Mouse (Mus musculus) frontal cortex, adult (tissue): Measurements from ENCODE around the gene Naa16.
A peak's percentile ranks its signal among the peaks of the same experiment; 100 is the strongest.

ENCODE experiments used
- ATAC-seq: cut with Nextera tagmentation; 2 replicates; pipeline ENCODE4 v1.9.2; 2017; ENCODE audit warnings: mild to moderate bottlenecking, moderate library complexity, mixed read lengths; ENCODE audit not compliant: low TSS enrichment

Naa16 gene

GRCm38 (mm10) chr14:79330944-79331561 lies 59.5 kb downstream of the Naa16 start:
- ATAC-seq = no peak

DNA sequence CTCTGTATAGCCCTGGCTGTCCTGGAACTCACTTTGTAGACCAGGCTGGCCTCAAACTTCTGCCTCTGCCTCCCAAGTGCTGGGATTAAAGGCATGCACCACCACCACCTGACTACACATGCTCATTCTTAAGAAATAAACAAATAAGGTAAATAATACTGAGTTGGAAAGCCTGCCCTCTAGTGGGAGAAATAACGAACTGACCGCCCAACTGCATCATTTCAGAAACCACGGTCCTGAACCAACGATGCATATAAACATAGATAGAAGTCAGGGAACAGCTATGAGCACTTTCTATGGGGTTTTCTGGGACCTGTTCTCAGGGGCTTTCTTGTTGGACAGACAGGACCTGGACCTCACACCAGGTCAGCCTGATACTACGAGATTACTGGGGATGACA lies 63.5 kb downstream of the Naa16 start:
- ATAC-seq = peak; percentile 48; the same call in 1 of the 2 replicates

DNA sequence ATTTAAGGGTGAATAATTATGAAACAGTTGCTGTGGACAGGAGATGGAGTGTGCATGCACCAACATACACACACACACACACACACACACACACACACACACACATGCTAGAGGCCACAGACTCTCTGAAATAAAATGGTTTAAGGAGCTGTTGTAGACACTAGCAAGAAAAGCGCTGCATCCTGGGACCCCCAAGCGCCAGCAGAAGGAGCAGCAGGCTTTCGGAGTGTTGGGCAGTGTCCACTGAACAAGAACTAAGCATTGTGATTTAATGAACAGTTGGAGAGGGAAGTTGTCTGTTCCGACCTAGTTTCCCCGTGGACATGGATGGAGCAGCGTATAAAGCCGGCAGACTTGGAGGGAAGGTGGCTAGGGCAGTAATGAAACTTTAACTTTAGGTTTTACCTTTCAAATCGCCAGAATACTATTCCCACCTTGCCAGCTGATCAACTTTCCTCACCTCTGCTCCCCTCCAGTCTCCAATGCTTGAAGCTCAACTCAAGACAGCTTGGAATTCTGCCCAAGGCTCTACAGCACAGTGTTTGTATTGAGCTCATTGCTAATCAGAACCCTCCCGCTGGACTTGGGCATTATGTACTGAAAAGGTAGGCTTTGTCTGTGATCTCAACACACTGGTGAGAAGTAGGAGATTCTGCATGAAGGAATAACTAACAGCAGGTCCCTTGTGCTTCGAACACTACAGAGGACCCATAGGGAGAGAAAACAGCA lies 66.3 kb downstream of the Naa16 start:
- peak; percentile 21; the same call in 1 of the 2 replicates for ATAC-seq

GRCm38 (mm10) chr14:79321881-79322280 lies 68.7 kb downstream of the Naa16 start:
- ATAC-seq = no peak

GRCm38 (mm10) chr14:79321152-79321551 lies 69.4 kb downstream of the Naa16 start:
- ATAC-seq = peak; percentile 66

GRCm38 (mm10) chr14:79317602-79318001 lies 73.0 kb downstream of the Naa16 start:
- ATAC-seq = no peak

DNA sequence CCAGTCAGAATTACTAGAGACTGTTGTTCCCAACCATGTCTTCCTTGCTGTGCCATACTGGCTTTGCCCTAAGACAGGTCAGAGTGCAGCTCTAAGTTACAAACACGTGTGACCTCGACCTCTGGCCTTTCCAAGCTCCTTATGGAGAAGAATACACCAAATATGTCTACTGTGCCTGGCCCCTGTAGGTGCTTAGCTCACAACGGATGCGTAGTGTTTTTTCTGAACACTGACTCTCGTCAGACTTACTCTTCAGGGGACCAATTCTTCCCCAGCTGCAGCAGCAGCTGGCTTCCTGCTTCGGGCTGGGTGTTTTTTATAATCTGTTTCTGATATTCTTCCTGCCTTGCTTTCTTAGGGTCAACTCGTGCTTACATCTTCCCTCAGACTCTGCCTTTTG lies 74.7 kb downstream of the Naa16 start:
- ATAC-seq = no peak

GRCm38 (mm10) chr14:79314245-79315010 lies 76.2 kb downstream of the Naa16 start:
- ATAC-seq = peak; percentile 53

DNA sequence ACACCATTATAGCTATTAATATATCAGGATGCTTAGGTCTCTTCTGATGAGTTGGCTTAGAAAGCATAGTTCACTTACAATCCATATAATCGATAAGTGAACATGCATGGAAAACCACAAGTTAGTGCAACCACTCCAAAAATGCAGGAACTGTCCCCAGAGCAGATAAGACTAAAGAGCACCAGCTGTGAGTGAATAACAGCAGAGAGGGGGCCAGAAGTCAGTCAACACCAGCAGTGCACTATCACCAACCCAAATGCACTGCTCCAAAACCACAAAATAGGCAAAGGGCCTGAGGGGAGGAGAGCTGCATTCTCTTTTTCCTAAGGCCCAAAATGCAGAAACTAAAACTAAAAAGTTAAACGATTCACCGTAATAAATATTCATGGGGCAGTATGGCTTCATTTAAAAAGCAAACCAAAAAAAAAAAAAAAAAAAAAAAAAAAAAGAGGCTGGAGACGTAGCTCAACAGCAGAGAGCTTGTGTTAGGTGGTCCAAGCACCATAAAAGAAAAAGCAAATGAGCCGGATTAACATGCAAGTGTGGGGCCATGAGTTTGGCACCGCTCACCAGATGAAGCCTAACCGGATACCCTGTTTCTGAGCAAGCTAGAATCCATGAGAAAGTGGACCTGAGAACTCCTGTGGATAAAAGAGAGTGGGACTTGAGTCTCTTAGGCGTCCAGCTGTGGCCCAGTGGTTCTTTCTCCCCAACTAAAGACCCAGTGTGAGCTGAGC lies 77.0 kb downstream of the Naa16 start:
- ATAC-seq = 0 out of 2 replicates have a peak, but pooled peaks have one; percentile 14

- ATAC-seq = no peak
Measured at GRCm38 (mm10) chr14:79312719-79313118, 77.9 kb downstream of the Naa16 start.

GRCm38 (mm10) chr14:79311918-79312454 lies 78.6 kb downstream of the Naa16 start:
- peak; percentile 62; the same call in 1 of the 2 replicates for ATAC-seq

DNA sequence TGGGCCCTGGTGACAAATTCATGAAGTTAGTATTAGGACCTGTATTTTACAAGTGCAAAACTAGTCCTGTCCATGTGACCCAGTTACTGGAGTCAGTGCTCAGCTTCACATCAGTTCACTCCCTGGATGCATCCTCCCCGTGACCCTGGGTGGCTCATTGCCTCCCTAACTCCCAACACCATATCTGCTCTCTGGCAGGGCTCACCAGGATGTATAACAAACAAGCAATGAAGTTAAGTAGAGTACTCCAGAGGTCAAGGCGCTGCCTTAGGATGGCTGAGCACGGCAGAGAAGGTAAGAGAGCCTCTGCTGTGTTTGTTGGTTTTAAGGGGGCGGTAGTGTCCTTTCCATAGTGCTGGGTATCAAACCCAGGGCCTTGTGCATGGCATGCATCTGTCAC lies 81.5 kb downstream of the Naa16 start:
- ATAC-seq = no peak

DNA sequence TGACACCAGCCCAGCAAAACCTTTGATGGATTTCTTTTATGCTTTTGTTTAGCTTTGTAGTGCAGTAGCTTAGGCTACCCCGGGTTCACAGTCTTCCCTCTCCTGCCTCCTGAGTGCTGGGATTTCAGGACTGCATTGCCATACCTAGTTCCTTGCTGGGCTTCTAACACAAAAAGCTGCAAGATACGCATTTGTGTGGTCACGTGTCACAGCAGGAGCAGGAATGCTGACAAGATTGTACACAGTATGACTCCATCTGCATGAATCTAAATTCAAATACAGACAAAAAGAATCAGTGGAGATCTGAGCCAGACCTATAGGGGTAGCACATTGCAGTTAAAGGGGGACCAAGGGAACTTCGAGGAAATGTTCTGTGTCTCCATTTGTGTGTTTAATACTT lies 82.2 kb downstream of the Naa16 start:
- ATAC-seq = no peak

DNA sequence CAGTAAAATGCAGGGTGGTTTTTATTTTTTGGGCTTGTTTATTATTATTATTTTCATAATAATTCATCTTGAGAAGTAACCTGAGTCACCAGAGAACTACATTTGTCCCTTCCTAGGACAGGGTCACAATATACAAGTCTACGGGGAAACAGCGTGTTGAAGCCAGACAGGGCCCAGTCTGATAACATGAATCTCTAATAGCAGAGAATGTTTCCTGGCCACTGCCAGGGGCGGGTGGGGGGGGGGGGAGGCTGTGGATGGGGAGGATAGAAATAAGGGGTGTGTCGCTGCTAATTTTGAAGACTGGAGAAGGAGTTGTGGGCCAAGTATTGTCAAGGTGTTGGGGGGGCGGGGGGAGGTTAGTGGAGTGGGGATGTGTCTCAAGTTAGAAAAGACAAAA lies 82.7 kb downstream of the Naa16 start:
- no peak for ATAC-seq

GRCm38 (mm10) chr14:79307138-79307537 lies 83.4 kb downstream of the Naa16 start:
- ATAC-seq = no peak

GRCm38 (mm10) chr14:79304873-79305464 lies 85.6 kb downstream of the Naa16 start:
- no peak for ATAC-seq

DNA sequence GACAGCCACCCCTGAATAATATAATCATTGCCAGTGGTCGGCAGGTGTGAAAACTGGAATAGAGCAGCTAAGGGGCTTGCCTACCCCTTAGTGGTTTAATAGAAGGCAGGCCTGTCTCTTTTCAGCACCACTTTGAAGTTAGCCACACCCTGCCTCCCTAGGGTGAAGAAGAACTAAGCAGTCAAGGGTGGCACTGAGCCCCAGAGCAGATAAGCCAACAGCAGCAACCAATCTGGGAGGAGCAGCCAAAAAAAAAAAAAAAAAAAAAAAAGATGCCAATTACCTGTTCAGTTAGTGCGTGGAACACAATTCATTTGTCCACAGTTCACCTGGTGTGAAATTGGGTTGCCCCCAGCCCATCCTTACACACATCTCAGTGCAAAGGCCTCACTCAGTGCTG lies 87.4 kb downstream of the Naa16 start:
- no peak for ATAC-seq

DNA sequence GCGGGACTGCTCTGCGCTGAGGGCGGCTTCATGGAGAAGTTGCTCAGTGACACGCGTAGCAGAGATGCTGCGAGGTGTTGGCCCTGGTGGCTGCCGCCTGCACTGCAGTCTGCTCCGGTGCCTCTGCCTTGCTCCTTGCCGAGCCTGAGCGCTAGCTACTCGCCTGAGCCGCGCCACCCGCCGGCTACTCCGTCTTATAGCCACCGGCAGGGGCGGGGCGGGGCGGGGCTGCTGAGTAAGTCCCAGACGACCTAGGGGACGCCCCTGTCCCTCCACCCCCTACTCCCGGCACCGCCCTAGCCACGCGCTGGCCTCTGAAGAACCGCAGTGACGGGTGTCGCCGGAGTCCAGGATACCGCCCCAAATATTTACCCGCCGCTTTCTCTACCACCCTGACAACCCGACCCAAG lies 89.1 kb downstream of the Naa16 start, which contains the start of gene Rgcc:
Gene Rgcc, minus strand, starts transcription at position 180 of the 410 bp plus-strand sequence.
- ATAC-seq = peak; percentile 88

DNA sequence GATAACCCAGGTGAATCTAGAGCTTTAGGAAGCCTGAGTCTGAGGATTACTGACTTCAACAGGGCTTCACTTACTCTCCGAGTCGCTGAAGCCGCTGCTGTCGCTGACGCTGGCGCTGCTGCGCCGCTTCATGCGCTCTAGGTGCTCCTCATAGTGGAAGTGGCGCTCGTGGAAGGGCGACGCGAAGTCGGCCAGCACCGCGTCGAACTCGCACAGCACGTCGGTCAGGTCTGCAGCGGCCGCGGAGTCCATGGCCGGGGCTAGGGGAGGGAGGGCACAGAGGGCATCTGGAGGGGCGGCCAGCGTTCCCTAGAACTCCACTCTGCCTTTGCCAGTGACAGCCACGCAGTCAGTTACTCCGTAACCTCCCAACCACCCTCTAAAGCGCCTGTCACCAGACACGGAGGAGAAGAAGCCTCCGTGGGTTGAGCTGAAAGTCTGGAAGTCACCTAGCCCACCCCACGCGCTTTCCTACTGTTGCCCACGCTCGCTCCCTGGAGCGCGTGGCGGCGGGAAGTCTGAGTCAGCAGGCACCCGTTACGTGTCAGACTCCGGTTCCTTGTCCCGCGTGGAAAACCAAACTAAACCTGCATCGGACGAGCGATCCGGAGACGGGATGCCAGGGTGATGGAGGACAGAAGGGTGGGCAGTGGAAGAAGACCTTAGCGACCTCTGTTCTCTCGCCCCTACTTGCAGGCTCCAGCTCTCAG lies 89.8 kb downstream of the Naa16 start:
- ATAC-seq = peak; percentile 58

- peak; percentile 50 for ATAC-seq
Measured at GRCm38 (mm10) chr14:79299796-79300195, 90.8 kb downstream of the Naa16 start.
